Mouse (Mus musculus) small intestine, adult 10 weeks (tissue): ENCODE results near the gene Fam177a. TPM values are rescaled to one million over a fixed set of nuclear protein-coding genes. Genes with fewer than 3 reads are reported as not detected.

Experiments
- polyA plus RNA-seq: library from polyadenylated mRNA; stranded (reverse); fragments of 350-450 nt; fragmentation: Illumina TruSeq; extraction: RNeasy Lipid Tissue Mini Kit (QIAGEN cat#74804); gene quantifications from one replicate; pipeline ENCODE4 v1.2.3, GENCODE M21; 2014; ENCODE audit warnings: low replicate concordance

The Fam177a gene
- not detected for polyA plus RNA-seq

DNA sequence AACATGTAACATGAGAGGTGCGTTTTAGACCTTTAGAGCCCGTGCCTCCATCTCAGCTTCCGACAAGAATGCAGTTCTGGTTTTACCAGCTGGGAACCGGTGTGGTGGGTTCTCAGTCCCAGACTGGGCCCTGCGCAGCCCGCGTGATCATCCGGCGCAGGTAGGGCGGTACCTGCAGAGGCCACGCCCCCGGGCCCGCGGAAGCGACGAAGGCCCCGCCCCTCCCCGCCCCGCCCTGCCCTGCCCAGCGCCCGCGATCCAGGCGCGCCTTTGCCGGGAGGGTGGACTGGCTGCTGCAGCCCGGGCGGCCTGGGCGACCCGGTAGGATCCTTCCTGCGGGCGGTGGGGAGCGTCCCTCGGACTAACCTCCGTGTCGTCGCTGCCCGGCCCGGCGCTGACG, at the start of gene Fam177a:
Gene Fam177a (plus strand): TSS at position 228 of the 400 bp plus-strand sequence.

DNA sequence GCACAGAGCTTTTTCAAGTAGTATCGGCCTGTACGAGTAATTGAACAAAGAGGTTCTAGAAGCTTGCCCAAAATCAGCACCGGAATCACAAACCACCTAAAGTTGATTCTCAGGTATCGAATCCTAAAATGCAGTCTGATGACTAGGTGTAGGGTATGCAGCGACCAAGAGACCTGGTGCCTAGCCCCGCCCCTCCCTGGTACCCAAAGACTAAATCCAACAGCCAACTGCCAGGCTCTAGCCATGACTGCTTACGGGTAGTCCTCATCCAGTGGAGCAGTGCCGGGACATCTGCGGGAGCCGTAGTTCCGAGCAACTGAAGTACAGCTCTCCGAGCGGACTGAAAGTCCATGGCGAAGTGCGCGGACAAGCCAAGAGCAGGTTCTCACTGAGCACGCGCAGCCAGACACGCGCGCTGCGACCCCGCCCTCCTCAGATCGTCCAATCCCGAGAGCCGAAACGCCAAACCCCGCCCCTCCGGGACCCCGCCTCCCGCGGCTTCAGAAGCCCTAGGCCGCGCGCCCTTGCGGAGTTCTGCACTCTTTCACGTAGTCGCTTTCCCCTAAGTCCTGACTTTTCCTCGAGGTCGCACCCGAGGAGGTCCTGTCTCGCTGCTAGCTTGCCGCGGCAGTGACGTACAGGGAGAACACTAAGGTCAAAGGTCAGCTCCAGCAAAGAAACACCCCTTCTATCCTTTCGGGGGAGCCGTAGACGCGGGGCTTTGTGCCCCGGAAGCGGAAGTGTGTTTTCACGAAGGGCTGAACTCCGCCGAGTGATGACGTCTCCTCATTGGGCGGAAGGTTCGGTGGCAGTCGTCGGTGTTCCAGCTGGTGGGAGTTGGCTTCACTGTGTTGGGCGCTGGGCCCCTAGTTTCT, 44.3 kb upstream of the Fam177a start, which contains the start of the genes 2700097O09Rik and Srp54a:
Gene 2700097O09Rik (minus strand): TSS at position 385 of the 875 bp plus-strand sequence.
Gene Srp54a (plus strand): TSS at position 537 of the 875 bp plus-strand sequence.

DNA sequence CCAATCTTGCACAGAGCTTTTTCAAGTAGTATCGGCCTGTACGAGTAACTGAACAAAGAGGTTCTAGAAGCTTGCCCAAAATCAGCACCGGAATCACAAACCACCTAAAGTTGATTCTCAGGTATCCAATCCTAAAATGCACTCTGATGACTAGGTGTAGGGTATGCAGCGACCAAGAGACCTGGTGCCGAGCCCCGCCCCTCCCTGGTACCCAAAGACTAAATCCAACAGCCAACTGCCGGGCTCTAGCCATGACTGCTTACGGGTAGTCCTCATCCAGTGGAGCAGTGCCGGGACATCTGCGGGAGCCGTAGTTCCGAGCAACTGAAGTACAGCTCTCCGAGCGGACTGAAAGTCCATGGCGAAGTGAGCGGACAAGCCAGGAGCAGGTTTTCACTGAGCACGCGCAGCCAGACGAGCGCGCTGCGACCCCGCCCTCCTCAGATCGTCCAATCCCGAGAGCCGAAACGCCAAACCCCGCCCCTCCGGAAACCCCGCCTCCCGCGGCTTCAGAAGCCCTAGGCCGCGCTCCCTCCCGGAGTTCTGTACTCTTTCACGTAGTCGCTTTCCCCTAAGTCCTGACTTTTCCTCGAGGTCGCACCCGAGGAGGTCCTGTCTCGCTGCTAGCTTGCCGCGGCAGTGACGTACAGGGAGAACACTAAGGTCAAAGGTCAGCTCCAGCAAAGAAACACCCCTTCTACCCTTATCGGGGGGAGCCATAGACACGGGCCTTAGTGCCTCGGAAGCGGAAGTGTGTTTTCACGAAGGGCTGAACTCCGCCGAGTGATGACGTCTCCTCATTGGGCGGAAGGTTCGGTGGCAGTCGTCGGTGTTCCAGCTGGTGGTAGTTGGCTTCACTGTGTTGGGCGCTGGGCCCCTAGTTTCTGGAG, 30.5 kb downstream of the Fam177a start, which contains the start of gene Srp54b:
Gene Srp54b (plus strand): TSS at position 546 of the 890 bp plus-strand sequence.

Other genes starting within 250 kb of the Fam177a start
- not detected for gene Gm20403, start 137.9 kb upstream of the Fam177a start, polyA plus RNA-seq
- 29.8 TPM for gene Baz1a, start 110.1 kb upstream of the Fam177a start, polyA plus RNA-seq
- 32.4 TPM for gene 2700097O09Rik, start 44.4 kb upstream of the Fam177a start, polyA plus RNA-seq
- 662 TPM for gene Srp54a, start 44.2 kb upstream of the Fam177a start, polyA plus RNA-seq
- gene Srp54b, start 30.6 kb downstream of the Fam177a start, polyA plus RNA-seq = 5.9 TPM
- gene 1700047I17Rik2, start 75.1 kb downstream of the Fam177a start, polyA plus RNA-seq = 35.9 TPM
- 187 TPM for gene Srp54c, start 105.7 kb downstream of the Fam177a start, polyA plus RNA-seq
- 17.5 TPM for gene 1110008L16Rik, start 175.1 kb downstream of the Fam177a start, polyA plus RNA-seq
- gene Ppp2r3c, start 178.5 kb downstream of the Fam177a start, polyA plus RNA-seq = 34.3 TPM